Mouse (Mus musculus) liver, embryonic 11.5 days (tissue): ENCODE data around the gene Mthfsd. TPM values are rescaled to one million over a fixed set of nuclear protein-coding genes. Genes with fewer than 3 reads are reported as not detected.
A peak's percentile ranks its signal among the peaks of the same experiment; 100 is the strongest.

Experiments used
- ATAC-seq: fragments of 200-750 bp; cut with Nextera tagmentation; replicated peaks from 2 replicates; pipeline ENCODE4 v1.8.0; 2017; ENCODE audit warnings: moderate number of reproducible peaks, mild to moderate bottlenecking, moderate TSS enrichment, moderate library complexity; ENCODE audit not compliant: low FRiP score
- DNase-seq: peaks from one replicate; pipeline ENCODE4 v3.0.0-alpha.2; 2017; ENCODE audit warnings: low spot score
- H3K27ac ChIP-seq: fragments of 300-500 bp; sonication (generic); 2 replicates; pipeline ENCODE4 v1.5.1; 2014; ENCODE audit warnings: mild to moderate bottlenecking, low read depth, low read length, control low read depth
- H3K27me3 ChIP-seq: fragments of 300-500 bp; sonication (generic); replicated peaks from 2 replicates; pipeline ENCODE4 v1.6.1; 2014; ENCODE audit warnings: low read length, mixed read lengths; ENCODE audit not compliant: control insufficient read depth, insufficient read depth
- H3K36me3 ChIP-seq: fragments of 300-500 bp; sonication (generic); 2 replicates; pipeline ENCODE4 v1.6.1; 2014; ENCODE audit warnings: mild to moderate bottlenecking, low read length, moderate library complexity, mixed read lengths; ENCODE audit not compliant: control insufficient read depth, insufficient read depth
- H3K4me1 ChIP-seq: fragments of 300-500 bp; sonication (generic); replicated peaks from 2 replicates; pipeline ENCODE4 v1.6.1; 2014; ENCODE audit warnings: low read length, mixed read lengths; ENCODE audit not compliant: control insufficient read depth, insufficient read depth
- H3K4me2 ChIP-seq: fragments of 300-500 bp; sonication (generic); 2 replicates; pipeline ENCODE4 v1.6.1; 2014; ENCODE audit warnings: mild to moderate bottlenecking, control low read depth, moderate library complexity
- H3K4me3 ChIP-seq: fragments of 300-500 bp; sonication (generic); 2 replicates; pipeline ENCODE4 v1.5.1; 2014; ENCODE audit warnings: low read depth, low read length, control low read depth
- H3K9ac ChIP-seq: fragments of 300-500 bp; sonication (generic); 2 replicates; pipeline ENCODE4 v1.6.1; 2014; ENCODE audit warnings: low read depth, low read length, control low read depth
- H3K9me3 ChIP-seq: fragments of 300-500 bp; sonication (generic); 2 replicates; pipeline ENCODE4 v1.6.1; 2016; ENCODE audit warnings: low read length, inconsistent platforms, mixed read lengths; ENCODE audit not compliant: control insufficient read depth
- WGBS: fragments of 180-500 bp; shearing (Covaris S2); extraction: QIAGEN DNeasy Blood & Tissue Kit; methylation state at CpG from one replicate; pipeline ENCODE4 v1.1.7; 2014; 5-methylcytosine and 5-hydroxymethylcytosine counted together
- polyA plus RNA-seq: library from polyadenylated mRNA; unstranded; fragments of >200 nt; fragmentation: Nextera tagmentation; extraction: Ambion mirVana; gene quantifications from 2 replicates; pipeline ENCODE4 v1.2.1, GENCODE M21; 2014

The Mthfsd gene
- polyA plus RNA-seq, 1 experiment from 2014 or later = 48.1 TPM

- peak overlapping the region; percentile 37 for H3K4me3 ChIP-seq
- DNase-seq (no peak), ATAC-seq (no peak)
- H3K36me3 ChIP-seq = no peaks in the 10 kb centered on the region
- H3K27me3 ChIP-seq = peaks cover 93% of the 10 kb centered on the region
- 19% methylated on average over 8 of the region's 8 CpGs for WGBS
- H3K4me1 ChIP-seq = peaks cover 4% of the 10 kb centered on the region; the same call in 1 of the 2 replicates
- no peak overlapping the region; the same call in 1 of the 2 replicates for H3K9ac ChIP-seq
- peak overlapping the region; percentile 65 for H3K4me2 ChIP-seq
- H3K27ac ChIP-seq = no peak overlapping the region
- no peaks in the 10 kb centered on the region for H3K9me3 ChIP-seq
Measured at GRCm38 (mm10) chr8:121088281-121088680, 19.9 kb downstream of the Mthfsd start.

GRCm38 (mm10) chr8:121086004-121086900 lies 21.9 kb downstream of the Mthfsd start:
- H3K9ac ChIP-seq = peak overlapping the region; percentile 69
- DNase-seq (no peak), ATAC-seq (no peak)
- H3K4me2 ChIP-seq = peak overlapping the region; percentile 65
- no peaks in the 10 kb centered on the region for H3K9me3 ChIP-seq
- no peaks in the 10 kb centered on the region for H3K36me3 ChIP-seq
- H3K4me1 ChIP-seq = peaks cover 6% of the 10 kb centered on the region; the same call in 1 of the 2 replicates
- peaks cover 100% of the 10 kb centered on the region for H3K27me3 ChIP-seq
- peak overlapping the region; percentile 57 for H3K4me3 ChIP-seq
- peak overlapping the region; percentile 34; the same call in 1 of the 2 replicates for H3K27ac ChIP-seq
- 19% methylated on average over 19 of the region's 19 CpGs for WGBS

GRCm38 (mm10) chr8:121085561-121085960 lies 22.6 kb downstream of the Mthfsd start:
- DNase-seq (no peak), ATAC-seq (no peak)
- Histone ChIP-seq H3K9me3 (no peaks in the 10 kb centered on the region), H3K4me3 (peak overlapping the region; percentile 57), H3K27ac (no peak overlapping the region), H3K36me3 (no peaks in the 10 kb centered on the region), H3K9ac (peak overlapping the region; percentile 69), H3K4me2 (peak overlapping the region; percentile 65), H3K4me1 (peaks cover 6% of the 10 kb centered on the region; the same call in 1 of the 2 replicates), H3K27me3 (peaks cover 100% of the 10 kb centered on the region)
- WGBS = 42% methylated on average over 3 of the region's 3 CpGs

- H3K27ac ChIP-seq = peak overlapping the region; percentile 75
- DNase-seq (no peak), ATAC-seq (no peak)
- H3K9ac ChIP-seq = peak overlapping the region; percentile 69
- no peaks in the 10 kb centered on the region for H3K9me3 ChIP-seq
- peak overlapping the region; percentile 57 for H3K4me3 ChIP-seq
- peaks cover 6% of the 10 kb centered on the region; the same call in 1 of the 2 replicates for H3K4me1 ChIP-seq
- H3K4me2 ChIP-seq = peak overlapping the region; percentile 65
- peaks cover 100% of the 10 kb centered on the region for H3K27me3 ChIP-seq
- no peaks in the 10 kb centered on the region for H3K36me3 ChIP-seq
- 3% methylated on average over 30 of the region's 30 CpGs for WGBS
Measured at GRCm38 (mm10) chr8:121085011-121085410, 23.2 kb downstream of the Mthfsd start.

GRCm38 (mm10) chr8:121084210-121084951 lies 23.8 kb downstream of the Mthfsd start, which contains the start of gene Foxf1:
Gene Foxf1 (plus strand): TSS chr8:121084386.
- peak; percentile 47; the same call in 1 of the 2 replicates for ATAC-seq
- Histone ChIP-seq H3K4me1 (peaks cover 4% of the 10 kb centered on the region; the same call in 1 of the 2 replicates), H3K4me2 (peak within 1 kb of the TSS; percentile 65), H3K9ac (peak within 1 kb of the TSS; percentile 69), H3K27ac (peak within 1 kb of the TSS; percentile 82), H3K36me3 (no peaks in the 10 kb centered on the region), H3K9me3 (no peaks in the 10 kb centered on the region), H3K4me3 (peak within 1 kb of the TSS; percentile 57), H3K27me3 (peaks cover 100% of the 10 kb centered on the region)
- WGBS = under 1% methylated on average over 74 of the region's 83 CpGs
- DNase-seq = no peak

- peak overlapping the region; percentile 82 for H3K27ac ChIP-seq
Measured at GRCm38 (mm10) chr8:121083936-121084209, 24.3 kb downstream of the Mthfsd start.

GRCm38 (mm10) chr8:121083093-121083935 lies 24.9 kb downstream of the Mthfsd start:
- Histone ChIP-seq H3K27ac (peak overlapping the region; percentile 82), H3K36me3 (no peaks in the 10 kb centered on the region), H3K4me2 (peak overlapping the region; percentile 65), H3K9me3 (no peaks in the 10 kb centered on the region), H3K4me1 (peaks cover 2% of the 10 kb centered on the region; the same call in 1 of the 2 replicates), H3K9ac (peak overlapping the region; percentile 49), H3K27me3 (peaks cover 100% of the 10 kb centered on the region), H3K4me3 (peak overlapping the region; percentile 57)
- DNase-seq = no peak
- WGBS = under 1% methylated on average over 89 of the region's 89 CpGs
- ATAC-seq = peak; percentile 48

More at GRCm38 (mm10) chr8:121083936-121084209, 24.3 kb downstream of the Mthfsd start:
- Histone ChIP-seq H3K9me3 (no peaks in the 10 kb centered on the region), H3K36me3 (no peaks in the 10 kb centered on the region), H3K4me2 (peak overlapping the region; percentile 65), H3K4me1 (peaks cover 2% of the 10 kb centered on the region; the same call in 1 of the 2 replicates), H3K9ac (peak overlapping the region; percentile 49), H3K4me3 (peak overlapping the region; percentile 57), H3K27me3 (peaks cover 100% of the 10 kb centered on the region)
- WGBS = 0% methylated on average over 14 of the region's 27 CpGs
- DNase-seq (no peak), ATAC-seq (peak; percentile 29; the same call in 1 of the 2 replicates)
